Mouse (Mus musculus) retina, postnatal 7 days (tissue): ENCODE data around the gene Crkl.
"Not testable (repeated sequence)": the region's sequence is repeated elsewhere in the genome, so short reads cannot be mapped to it uniquely, and the experiment has no call there.

ENCODE experiments used
- DNase-seq: peaks from one replicate; pipeline ENCODE4 v3.0.0-alpha.2; 2012; ENCODE audit warnings: low read depth, low spot score

Crkl gene

GRCm38 (mm10) chr16:17486505-17486904 is 34.7 kb downstream of the Crkl start:
- DNase-seq = no peak

DNA sequence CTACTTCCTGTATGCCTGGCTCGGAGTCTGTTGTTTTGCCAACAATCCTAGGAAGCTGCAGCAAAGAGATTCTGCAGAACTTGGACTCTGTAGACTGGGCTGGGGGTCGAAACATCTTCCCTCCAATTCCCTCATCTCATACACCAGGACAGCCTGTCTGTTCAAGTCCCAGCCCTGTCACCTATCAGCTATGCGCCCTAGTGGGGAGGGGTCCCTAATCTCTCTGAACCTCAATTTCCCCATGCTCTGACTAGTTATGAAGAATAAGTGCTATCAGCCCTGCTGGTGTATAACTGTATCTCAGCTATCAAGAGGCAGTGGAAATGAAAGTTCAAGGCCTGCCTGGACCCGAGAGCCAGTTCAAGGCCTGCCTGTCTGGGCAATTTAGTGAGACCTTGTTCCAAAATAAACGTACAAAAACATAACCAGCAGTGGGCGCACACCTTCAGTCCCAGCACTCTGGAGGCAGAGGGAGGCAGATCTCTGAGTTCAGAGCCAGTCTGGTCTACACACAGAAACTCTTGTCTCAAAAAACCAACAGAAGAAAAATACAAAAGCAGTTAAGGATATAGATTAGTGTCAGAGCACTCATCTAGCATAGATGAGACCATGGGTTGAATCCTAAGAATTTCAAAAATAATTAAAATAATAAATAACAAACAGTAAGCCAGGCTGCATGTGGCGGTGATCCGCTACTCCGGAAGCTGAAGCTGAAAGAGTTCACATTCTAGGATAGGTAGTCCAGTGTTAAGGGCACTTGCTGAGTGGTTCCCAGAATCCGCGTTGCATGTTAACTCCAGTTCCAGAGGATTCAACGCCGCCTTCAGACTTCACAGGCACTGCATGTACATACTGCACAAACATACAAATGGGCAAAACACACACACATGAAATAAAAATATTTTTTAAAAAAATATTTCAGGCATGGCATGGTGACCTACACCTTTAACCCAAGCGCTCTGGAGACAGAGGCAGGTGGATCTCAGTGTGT is 37.0 kb downstream of the Crkl start:
- no peak for DNase-seq

DNA sequence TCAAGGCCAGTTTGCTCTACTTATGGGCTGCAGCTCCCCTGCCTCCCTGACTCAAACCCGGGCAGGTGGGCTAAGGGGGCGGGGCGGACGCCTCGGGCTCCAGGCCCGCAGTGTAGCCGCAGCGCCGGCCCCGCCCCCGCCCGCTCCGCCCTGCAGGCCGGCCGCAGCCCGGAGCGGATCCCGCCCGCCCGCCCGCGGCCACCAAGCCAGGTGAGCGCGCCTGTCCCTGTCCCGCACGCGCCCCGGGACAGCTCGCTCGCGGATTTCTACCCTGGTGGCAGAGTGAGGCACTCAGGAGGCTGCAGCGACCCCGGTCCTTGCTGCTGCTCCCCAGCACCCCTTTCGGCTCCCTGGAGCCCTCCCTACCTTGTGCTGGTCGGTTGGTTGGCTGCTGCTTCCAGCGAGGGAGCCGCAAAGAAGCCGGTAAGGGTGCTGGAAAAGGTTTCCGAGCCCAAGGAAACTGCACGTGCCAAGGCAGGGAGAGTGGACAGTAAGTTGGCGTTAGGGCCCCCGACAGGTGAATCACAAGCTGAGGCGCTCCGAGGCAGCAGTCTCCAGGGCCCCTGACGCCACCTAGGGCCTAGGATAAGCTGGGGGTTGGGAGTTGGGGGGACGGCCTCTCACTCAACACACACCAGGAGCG is 37.8 kb downstream of the Crkl start, which contains the start of gene Aifm3:
TSS of gene Aifm3 (plus strand) at position 143 of the 643 bp plus-strand sequence.
- DNase-seq = no peak

GRCm38 (mm10) chr16:17491154-17491553 is 39.4 kb downstream of the Crkl start:
- no peak for DNase-seq

DNA sequence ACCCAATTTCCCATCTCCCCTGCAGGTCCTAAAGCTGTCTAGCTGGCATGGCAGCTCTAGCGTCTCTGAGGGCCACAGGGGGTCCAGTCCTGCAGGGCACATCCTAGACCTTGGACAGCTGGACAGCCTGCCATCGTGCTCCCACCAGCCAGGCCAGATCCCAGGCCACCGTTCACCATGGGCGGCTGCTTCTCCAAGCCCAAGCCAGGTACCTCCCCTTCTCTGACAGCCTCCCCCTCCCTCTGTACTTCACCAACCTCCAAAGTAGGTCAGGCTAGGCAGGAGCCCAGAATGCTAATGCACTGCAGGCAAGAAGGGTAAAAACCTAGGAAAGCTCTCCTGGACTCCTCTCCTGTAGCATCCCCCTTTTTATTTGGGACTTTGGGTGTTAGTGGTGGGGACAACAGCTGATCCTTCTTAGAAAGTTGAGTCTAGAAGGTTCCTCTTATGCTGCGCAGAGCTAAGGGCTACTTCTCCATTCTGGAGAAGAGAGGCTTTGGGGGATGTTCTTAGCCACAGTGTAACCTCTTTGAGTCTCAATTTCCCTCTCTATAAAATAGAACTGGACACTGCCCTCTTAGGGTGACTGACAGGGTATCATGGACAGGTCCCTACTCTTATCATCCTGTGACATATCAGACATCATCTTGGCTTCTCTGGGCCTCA is 40.2 kb downstream of the Crkl start:
- DNase-seq = no peak

GRCm38 (mm10) chr16:17496499-17497305 is 44.9 kb downstream of the Crkl start:
- no peak for DNase-seq

GRCm38 (mm10) chr16:17499249-17499883 is 47.6 kb downstream of the Crkl start:
- DNase-seq = no peak

DNA sequence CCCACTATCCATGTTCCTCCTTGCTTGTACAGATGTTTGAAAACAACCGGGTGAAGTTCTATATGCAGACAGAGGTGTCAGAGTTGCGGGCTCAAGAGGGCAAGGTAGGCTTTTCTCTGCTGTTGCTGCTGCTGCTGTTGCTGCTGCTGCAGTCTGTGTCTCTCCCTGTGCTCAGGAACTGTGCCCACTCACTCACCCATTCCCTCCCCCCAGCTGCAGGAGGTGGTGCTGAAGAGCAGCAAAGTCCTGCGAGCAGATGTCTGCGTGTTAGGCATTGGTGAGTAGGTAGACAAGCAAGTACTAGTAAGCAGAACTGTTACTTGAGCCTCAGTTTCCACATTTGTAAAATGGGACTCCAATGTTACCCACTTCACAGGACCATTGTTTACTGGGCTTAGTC is 50.9 kb downstream of the Crkl start:
- DNase-seq = no peak

GRCm38 (mm10) chr16:17507018-17507552 is 55.3 kb downstream of the Crkl start:
- no peak for DNase-seq

GRCm38 (mm10) chr16:17508031-17508430 is 56.2 kb downstream of the Crkl start:
- DNase-seq = not testable (repeated sequence)

GRCm38 (mm10) chr16:17508546-17509239 is 56.9 kb downstream of the Crkl start, which contains the start of gene Lztr1:
Gene Lztr1, plus strand, starts transcription at chr16:17508688.
- peak; percentile 75 for DNase-seq

- DNase-seq = no peak
Observed at GRCm38 (mm10) chr16:17509240-17509597, 57.4 kb downstream of the Crkl start.

DNA sequence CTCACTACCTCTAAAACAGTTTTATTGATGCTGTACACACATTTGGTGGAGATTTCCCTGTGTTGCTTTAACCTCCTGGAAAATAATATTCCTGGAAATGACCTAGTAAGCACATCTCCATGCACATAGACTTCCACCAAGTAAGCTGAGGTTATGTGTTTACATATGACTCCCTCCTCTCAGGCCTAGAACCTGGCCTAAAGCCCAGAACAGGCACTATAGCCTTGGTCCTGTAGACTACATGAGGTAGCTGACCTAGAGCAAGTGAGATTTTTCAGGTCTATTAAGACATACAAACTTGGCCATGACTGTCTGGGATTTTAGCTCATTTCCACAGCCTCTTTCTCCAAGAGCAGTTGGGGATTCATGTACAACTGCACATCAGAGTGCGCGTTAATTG is 58.4 kb downstream of the Crkl start:
- DNase-seq = no peak

- no peak for DNase-seq
Observed at GRCm38 (mm10) chr16:17510686-17511085, 58.9 kb downstream of the Crkl start.

- no peak for DNase-seq
Observed at GRCm38 (mm10) chr16:17511431-17511830, 59.6 kb downstream of the Crkl start.

- no peak for DNase-seq
Observed at GRCm38 (mm10) chr16:17518910-17519309, 67.1 kb downstream of the Crkl start.

GRCm38 (mm10) chr16:17524156-17524555 is 72.4 kb downstream of the Crkl start:
- DNase-seq = no peak

DNA sequence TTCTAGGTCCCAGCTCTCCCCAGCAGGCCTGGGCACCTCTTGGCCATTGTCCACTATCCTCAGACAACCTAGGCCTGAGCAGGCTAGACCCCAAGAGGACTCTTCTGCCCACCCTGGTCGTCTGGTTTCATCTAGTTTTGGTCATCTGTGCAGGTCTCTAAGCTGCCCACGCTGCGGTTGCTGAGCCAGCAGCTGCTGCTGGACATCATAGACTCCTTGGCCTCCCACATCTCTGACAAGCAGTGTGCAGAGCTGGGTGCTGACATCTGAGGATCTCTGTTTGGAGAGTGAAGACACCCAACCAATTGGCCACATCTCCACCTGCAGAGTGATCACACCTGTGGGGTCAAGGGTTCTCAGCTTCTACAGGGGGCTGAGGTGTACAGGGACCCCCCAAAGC is 73.7 kb downstream of the Crkl start:
- no peak for DNase-seq

- no peak for DNase-seq
Observed at GRCm38 (mm10) chr16:17526223-17526622, 74.4 kb downstream of the Crkl start.

- DNase-seq = no peak
Observed at GRCm38 (mm10) chr16:17527606-17528005, 75.8 kb downstream of the Crkl start.
